Mouse (Mus musculus): ENCODE results near the gene Mfng. TPM values are rescaled to one million over a fixed set of nuclear protein-coding genes. Genes with fewer than 3 reads are reported as not detected.
A peak's percentile ranks its signal among the peaks of the same experiment; 100 is the strongest.

The Mfng gene
- polyA plus RNA-seq, 1 experiment from 2014 or later: 8.3 TPM

DNA sequence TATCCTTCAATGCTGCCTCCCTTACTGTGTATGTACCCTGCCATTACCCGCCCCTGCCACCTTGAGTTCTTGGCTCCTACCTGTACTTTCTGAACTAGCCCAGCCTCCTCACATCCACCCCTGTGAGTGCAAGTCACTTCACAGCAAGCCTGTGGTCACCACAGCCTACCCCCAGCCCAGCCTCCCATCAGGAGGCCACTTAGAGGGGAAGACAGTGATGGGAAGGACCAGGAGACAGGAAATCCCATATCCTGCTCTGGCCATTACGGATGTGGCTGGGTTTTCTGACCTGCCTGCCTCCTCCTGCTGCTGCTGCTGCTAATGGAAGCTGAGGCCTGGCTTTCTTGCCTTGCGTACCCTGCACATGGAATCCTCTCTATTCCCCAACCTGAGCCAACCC is 14.8 kb upstream of the Mfng start:
- Histone ChIP-seq H3K4me3 (ENCODE audit: control insufficient read depth in 1 of 2, insufficient read depth in 1 of 2, low read depth in 1 of 2, low read length in 2 of 2) (no peak overlapping the region), H3K4me2 (ENCODE audit: low read length) (peak overlapping the region; percentile 13), H3K4me1 (ENCODE audit: control insufficient read depth in 2 of 2, insufficient read depth in 2 of 2, low read length in 2 of 2) (peaks cover 23 to 25% of the 10 kb centered on the region in 2 experiments), H3K9ac (ENCODE audit: low read length) (peak overlapping the region; percentile 11; the same call in 1 of the 2 replicates), H3K27me3 (ENCODE audit: control insufficient read depth, insufficient read depth, low read length) (no peaks in the 10 kb centered on the region), H3K36me3 (ENCODE audit: control insufficient read depth, insufficient read depth, low read length) (peaks cover 19% of the 10 kb centered on the region), H3K9me3 (ENCODE audit: control insufficient read depth, low read length) (no peaks in the 10 kb centered on the region), H3K27ac (replicated peaks in 1 of 2; ENCODE audit: control insufficient read depth in 1 of 2, insufficient read depth in 1 of 2, low read depth in 2 of 2, low read length in 2 of 2) (peak overlapping the region; percentile 70 to 83)
- 71% methylated on average over 3 of the region's 3 CpGs for WGBS
- no peak for ATAC-seq (ENCODE audit: insufficient number of reproducible peaks, insufficient read depth, low FRiP score, low read depth)

DNA sequence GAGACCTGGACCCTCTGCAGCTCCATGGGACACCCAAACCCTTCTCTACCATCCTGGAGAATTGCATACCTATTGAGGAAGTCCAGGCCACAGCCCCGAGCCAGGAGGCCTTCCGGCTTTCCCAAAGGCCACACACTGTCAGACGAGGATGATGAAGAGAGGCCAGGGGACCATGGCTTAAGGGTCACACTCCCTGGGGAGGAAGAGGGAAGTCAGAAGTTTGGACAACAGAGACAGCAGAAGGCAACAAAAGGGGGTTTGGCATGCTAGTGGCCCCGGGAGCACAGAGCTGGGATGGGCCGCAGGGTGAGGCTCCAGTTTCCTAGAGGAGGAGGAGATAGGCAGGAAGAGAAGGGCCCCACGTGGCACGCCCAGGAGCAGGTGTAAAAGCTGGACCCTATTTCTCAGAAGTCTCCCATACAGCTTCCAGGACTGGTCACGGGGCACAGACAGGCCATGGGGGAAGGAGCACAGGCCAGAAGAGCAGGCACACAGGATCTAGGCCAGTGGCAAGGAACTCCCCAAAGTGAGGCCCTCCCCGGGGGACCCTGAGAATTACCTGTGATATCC is 14.1 kb upstream of the Mfng start:
- WGBS: 72% methylated on average over 9 of the region's 9 CpGs

DNA sequence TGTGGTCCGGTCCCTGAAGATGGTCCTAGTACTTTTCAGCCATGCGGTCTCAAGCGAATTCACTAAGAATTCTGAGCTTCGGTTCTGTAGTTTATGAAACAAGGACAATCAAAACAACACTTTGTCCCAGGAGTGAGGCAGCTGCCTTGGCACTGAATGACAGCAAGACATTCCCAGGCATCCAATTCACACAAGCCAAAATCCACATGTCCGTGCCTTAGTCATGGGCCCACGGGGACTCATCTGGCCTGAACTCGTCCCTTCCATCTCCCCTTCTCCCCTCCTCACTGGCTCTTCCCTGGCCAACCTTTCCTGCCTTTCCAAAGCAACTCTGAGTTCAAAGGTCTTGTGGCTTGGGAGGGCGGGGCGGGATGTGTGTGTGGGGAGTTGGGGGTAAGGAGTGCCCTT is 13.1 kb upstream of the Mfng start:
- no peak overlapping the region for H3K4me3 ChIP-seq (ENCODE audit: control insufficient read depth in 1 of 2, insufficient read depth in 1 of 2, low read depth in 1 of 2, low read length in 2 of 2)
- no peak for ATAC-seq (ENCODE audit: insufficient number of reproducible peaks, insufficient read depth, low FRiP score, low read depth)
- H3K4me1 ChIP-seq (ENCODE audit: control insufficient read depth in 2 of 2, insufficient read depth in 2 of 2, low read length in 2 of 2): peaks cover 23 to 25% of the 10 kb centered on the region in 2 experiments
- H3K36me3 ChIP-seq (ENCODE audit: control insufficient read depth, insufficient read depth, low read length): 0 out of 2 replicates have a peak, but pooled peaks cover 7% of the 10 kb centered on the region
- H3K4me2 ChIP-seq (ENCODE audit: low read length): no peak overlapping the region
- no peak overlapping the region for H3K9ac ChIP-seq (ENCODE audit: low read length)
- H3K9me3 ChIP-seq (ENCODE audit: control insufficient read depth, low read length): no peaks in the 10 kb centered on the region
- H3K27ac ChIP-seq (replicated peaks in 1 of 2; ENCODE audit: control insufficient read depth in 1 of 2, insufficient read depth in 1 of 2, low read depth in 2 of 2, low read length in 2 of 2): peak overlapping the region; percentile 57 to 83
- no peaks in the 10 kb centered on the region for H3K27me3 ChIP-seq (ENCODE audit: control insufficient read depth, insufficient read depth, low read length)
- WGBS: 72% methylated on average over 9 of the region's 9 CpGs

More for the DNA sequence above, 14.1 kb upstream of the Mfng start:
- peak overlapping the region; percentile 57 to 83 for H3K27ac ChIP-seq (replicated peaks in 1 of 2; ENCODE audit: control insufficient read depth in 1 of 2, insufficient read depth in 1 of 2, low read depth in 2 of 2, low read length in 2 of 2)
- H3K4me3 ChIP-seq (ENCODE audit: control insufficient read depth in 1 of 2, insufficient read depth in 1 of 2, low read depth in 1 of 2, low read length in 2 of 2): no peak overlapping the region
- no peak for ATAC-seq (ENCODE audit: insufficient number of reproducible peaks, insufficient read depth, low FRiP score, low read depth)
- H3K9me3 ChIP-seq (ENCODE audit: control insufficient read depth, low read length): no peaks in the 10 kb centered on the region
- no peaks in the 10 kb centered on the region for H3K27me3 ChIP-seq (ENCODE audit: control insufficient read depth, insufficient read depth, low read length)
- H3K9ac ChIP-seq (ENCODE audit: low read length): no peak overlapping the region; the same call in 1 of the 2 replicates
- H3K4me2 ChIP-seq (ENCODE audit: low read length): peak overlapping the region; percentile 13; the same call in 1 of the 2 replicates
- peaks cover 13% of the 10 kb centered on the region for H3K36me3 ChIP-seq (ENCODE audit: control insufficient read depth, insufficient read depth, low read length)
- peaks cover 23 to 25% of the 10 kb centered on the region in 2 experiments for H3K4me1 ChIP-seq (ENCODE audit: control insufficient read depth in 2 of 2, insufficient read depth in 2 of 2, low read length in 2 of 2)

DNA sequence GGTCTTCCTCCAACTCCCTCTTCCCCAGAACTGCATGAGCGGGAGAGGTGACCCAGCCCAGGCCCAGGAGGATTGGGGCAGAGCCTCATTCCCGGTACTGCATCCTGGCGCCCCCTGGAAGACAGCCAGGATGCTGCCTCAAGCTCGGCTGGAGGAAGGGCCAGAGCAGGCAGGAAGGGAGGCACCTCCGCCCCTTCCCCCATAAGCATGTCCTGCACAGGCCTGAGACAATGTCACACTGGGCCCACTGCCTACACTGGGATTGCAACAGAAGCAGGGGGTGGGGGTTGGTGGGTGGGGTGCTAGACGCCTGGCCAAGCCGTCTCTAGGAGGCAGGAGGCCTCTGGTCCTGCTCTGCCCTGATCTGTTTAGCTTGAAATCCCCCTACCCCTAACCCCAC is 12.7 kb upstream of the Mfng start:
- Histone ChIP-seq H3K27ac (replicated peaks in 1 of 2; ENCODE audit: control insufficient read depth in 1 of 2, insufficient read depth in 1 of 2, low read depth in 2 of 2, low read length in 2 of 2) (peak overlapping the region; percentile 57 to 83), H3K4me1 (ENCODE audit: control insufficient read depth in 2 of 2, insufficient read depth in 2 of 2, low read length in 2 of 2) (peaks cover 22% of the 10 kb centered on the region in 2 experiments), H3K27me3 (ENCODE audit: control insufficient read depth, insufficient read depth, low read length) (no peaks in the 10 kb centered on the region), H3K9ac (ENCODE audit: low read length) (no peak overlapping the region), H3K4me2 (ENCODE audit: low read length) (no peak overlapping the region), H3K4me3 (ENCODE audit: control insufficient read depth in 1 of 2, insufficient read depth in 1 of 2, low read depth in 1 of 2, low read length in 2 of 2) (no peak overlapping the region), H3K9me3 (ENCODE audit: control insufficient read depth, low read length) (no peaks in the 10 kb centered on the region), H3K36me3 (ENCODE audit: control insufficient read depth, insufficient read depth, low read length) (0 out of 2 replicates have a peak, but pooled peaks cover 7% of the 10 kb centered on the region)
- WGBS: 15% methylated on average over 7 of the region's 7 CpGs
- peak; percentile 82 for ATAC-seq (ENCODE audit: insufficient number of reproducible peaks, insufficient read depth, low FRiP score, low read depth)

DNA sequence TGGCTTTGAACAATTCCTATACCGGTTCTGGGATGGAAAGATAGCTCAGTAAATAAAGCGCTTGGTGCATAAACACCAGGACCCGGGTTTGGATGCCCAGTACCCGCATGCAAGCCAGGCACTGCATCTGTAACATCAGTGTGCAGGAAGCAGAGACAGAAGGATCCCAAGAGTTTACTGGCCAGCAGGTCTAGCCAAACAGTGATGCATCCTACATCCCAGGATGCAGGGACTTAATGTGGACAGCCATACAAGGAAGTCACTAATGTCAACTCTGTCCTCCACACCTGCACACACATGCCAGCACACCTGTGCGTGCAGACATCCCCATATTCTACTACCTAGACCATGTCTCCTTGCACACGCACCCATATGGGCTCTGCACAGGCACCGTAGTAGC is 12.0 kb upstream of the Mfng start:
- Histone ChIP-seq H3K27ac (replicated peaks in 1 of 2; ENCODE audit: control insufficient read depth in 1 of 2, insufficient read depth in 1 of 2, low read depth in 2 of 2, low read length in 2 of 2) (peak overlapping the region in 1 of 2 experiments; percentile 24; a peak in 2 of 4 replicates), H3K4me3 (ENCODE audit: control insufficient read depth in 1 of 2, insufficient read depth in 1 of 2, low read depth in 1 of 2, low read length in 2 of 2) (no peak overlapping the region)

DNA sequence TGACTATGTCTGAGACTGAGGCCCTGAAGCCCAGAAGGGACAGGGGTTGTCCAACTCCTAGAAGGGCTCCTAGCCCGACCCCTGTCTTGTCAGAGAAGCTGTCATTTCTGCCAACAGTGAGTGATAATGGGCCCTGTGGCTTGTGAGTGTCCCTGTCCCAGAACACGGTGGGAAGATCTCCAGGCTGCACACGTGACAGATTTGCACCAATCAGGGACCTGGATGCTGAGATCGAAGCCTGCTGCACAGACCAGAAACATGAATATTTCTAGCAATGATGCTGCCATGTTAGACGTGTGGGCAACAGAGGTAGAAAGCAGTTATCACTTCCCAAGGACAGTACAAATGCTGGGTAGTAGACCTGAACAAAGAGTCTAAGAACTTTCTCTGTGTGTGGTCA is 11.2 kb upstream of the Mfng start:
- 61% methylated on average over 5 of the region's 5 CpGs for WGBS
- ATAC-seq (ENCODE audit: insufficient number of reproducible peaks, insufficient read depth, low FRiP score, low read depth): no peak

More for the DNA sequence above, 12.0 kb upstream of the Mfng start:
- no peak overlapping the region for H3K9ac ChIP-seq (ENCODE audit: low read length)
- H3K4me2 ChIP-seq (ENCODE audit: low read length): no peak overlapping the region
- WGBS: 91% methylated on average over 7 of the region's 7 CpGs
- no peaks in the 10 kb centered on the region for H3K9me3 ChIP-seq (ENCODE audit: control insufficient read depth, low read length)
- H3K4me1 ChIP-seq (ENCODE audit: control insufficient read depth in 2 of 2, insufficient read depth in 2 of 2, low read length in 2 of 2): peaks cover 15% of the 10 kb centered on the region in 2 experiments; a peak in 2 of 4 replicates
- 0 out of 2 replicates have a peak, but pooled peaks cover 7% of the 10 kb centered on the region for H3K36me3 ChIP-seq (ENCODE audit: control insufficient read depth, insufficient read depth, low read length)
- ATAC-seq (ENCODE audit: insufficient number of reproducible peaks, insufficient read depth, low FRiP score, low read depth): no peak
- H3K27me3 ChIP-seq (ENCODE audit: control insufficient read depth, insufficient read depth, low read length): no peaks in the 10 kb centered on the region

DNA sequence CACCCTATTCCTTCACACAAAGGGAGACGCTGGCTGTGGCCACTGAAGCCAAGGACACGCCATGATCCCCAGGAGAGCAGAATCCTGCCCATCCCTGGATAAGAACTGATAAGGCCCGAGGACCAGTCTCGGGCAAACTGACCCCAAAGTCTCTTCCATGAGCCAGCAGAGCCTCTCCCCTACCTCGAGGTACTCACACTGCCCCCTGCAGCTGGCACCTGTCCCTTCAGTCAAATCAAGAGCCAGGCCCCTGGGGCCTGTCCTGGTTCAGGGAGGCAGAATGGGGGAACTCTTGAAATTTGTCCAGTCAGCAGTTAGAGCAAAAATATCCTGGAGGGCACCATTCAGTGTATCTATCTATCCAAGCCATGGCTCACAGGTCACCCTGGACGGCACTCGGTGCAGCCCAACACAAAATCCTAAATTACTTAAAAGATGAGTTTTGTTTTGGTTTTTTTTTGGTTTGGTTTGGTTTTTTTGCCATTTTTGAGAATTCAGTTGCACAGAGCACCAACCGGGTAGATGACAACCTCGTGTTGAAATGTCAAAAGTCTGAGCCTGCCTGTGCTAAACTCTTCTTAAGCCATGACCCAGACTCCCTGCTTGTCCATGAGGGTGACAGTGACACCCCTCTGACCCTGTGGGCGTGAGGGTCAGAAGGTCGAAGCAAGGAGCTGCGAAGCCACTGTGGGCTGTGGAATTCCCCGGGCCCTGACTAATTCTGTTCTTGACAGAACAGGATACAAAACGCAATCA is 9.3 kb upstream of the Mfng start:
- 58% methylated on average over 14 of the region's 14 CpGs for WGBS
- Histone ChIP-seq H3K4me1 (ENCODE audit: control insufficient read depth in 2 of 2, insufficient read depth in 2 of 2, low read length in 2 of 2) (peaks cover 10 to 13% of the 10 kb centered on the region in 2 experiments; a peak in 3 of 4 replicates), H3K4me2 (ENCODE audit: low read length) (no peak overlapping the region), H3K9ac (ENCODE audit: low read length) (no peak overlapping the region), H3K4me3 (ENCODE audit: control insufficient read depth in 1 of 2, insufficient read depth in 1 of 2, low read depth in 1 of 2, low read length in 2 of 2) (no peak overlapping the region), H3K27me3 (ENCODE audit: control insufficient read depth, insufficient read depth, low read length) (no peaks in the 10 kb centered on the region), H3K9me3 (ENCODE audit: control insufficient read depth, low read length) (no peaks in the 10 kb centered on the region), H3K27ac (replicated peaks in 1 of 2; ENCODE audit: control insufficient read depth in 1 of 2, insufficient read depth in 1 of 2, low read depth in 2 of 2, low read length in 2 of 2) (no peak overlapping the region), H3K36me3 (ENCODE audit: control insufficient read depth, insufficient read depth, low read length) (no peaks in the 10 kb centered on the region)
- ATAC-seq (ENCODE audit: insufficient number of reproducible peaks, insufficient read depth, low FRiP score, low read depth): no peak

More for the DNA sequence above, 11.2 kb upstream of the Mfng start:
- Histone ChIP-seq H3K9me3 (ENCODE audit: control insufficient read depth, low read length) (no peaks in the 10 kb centered on the region), H3K27ac (replicated peaks in 1 of 2; ENCODE audit: control insufficient read depth in 1 of 2, insufficient read depth in 1 of 2, low read depth in 2 of 2, low read length in 2 of 2) (no peak overlapping the region), H3K9ac (ENCODE audit: low read length) (no peak overlapping the region; the same call in 1 of the 2 replicates), H3K4me2 (ENCODE audit: low read length) (no peak overlapping the region), H3K4me3 (ENCODE audit: control insufficient read depth in 1 of 2, insufficient read depth in 1 of 2, low read depth in 1 of 2, low read length in 2 of 2) (no peak overlapping the region), H3K36me3 (ENCODE audit: control insufficient read depth, insufficient read depth, low read length) (0 out of 2 replicates have a peak, but pooled peaks cover 7% of the 10 kb centered on the region), H3K4me1 (ENCODE audit: control insufficient read depth in 2 of 2, insufficient read depth in 2 of 2, low read length in 2 of 2) (peaks cover 12 to 13% of the 10 kb centered on the region in 2 experiments; a peak in 2 of 4 replicates), H3K27me3 (ENCODE audit: control insufficient read depth, insufficient read depth, low read length) (no peaks in the 10 kb centered on the region)
